Mouse (Mus musculus) kidney, embryonic 14.5 days (tissue): Measurements from ENCODE around the gene Ckmt2. TPM values are rescaled to one million over a fixed set of nuclear protein-coding genes. Genes with fewer than 3 reads are reported as not detected.

Source experiments
- ATAC-seq: fragments of 200-750 bp; cut with Nextera tagmentation; 2 replicates; pipeline ENCODE4 v1.8.0; 2017; ENCODE audit warnings: moderate number of reproducible peaks, mild to moderate bottlenecking, moderate TSS enrichment, moderate library complexity; ENCODE audit not compliant: low FRiP score, low TSS enrichment
- H3K27ac ChIP-seq: fragments of 300-500 bp; sonication (generic); 2 replicates; pipeline ENCODE4 v1.5.1; 2014; ENCODE audit warnings: low read depth, mild to moderate bottlenecking, low read length, moderate library complexity, mixed read lengths
- H3K27me3 ChIP-seq: fragments of 300-500 bp; sonication (generic); 2 replicates; pipeline ENCODE4 v1.6.1; 2014; ENCODE audit warnings: mild to moderate bottlenecking, low read length; ENCODE audit not compliant: control insufficient read depth, insufficient read depth
- H3K36me3 ChIP-seq: fragments of 300-500 bp; sonication (generic); 2 replicates; pipeline ENCODE4 v1.6.1; 2014; ENCODE audit warnings: low read length, mixed read lengths; ENCODE audit not compliant: control insufficient read depth, insufficient read depth
- H3K4me1 ChIP-seq: fragments of 300-500 bp; sonication (generic); 2 replicates; pipeline ENCODE4 v1.6.1; 2014; ENCODE audit warnings: low read length, mixed read lengths; ENCODE audit not compliant: control insufficient read depth, insufficient read depth
- H3K4me2 ChIP-seq: fragments of 300-500 bp; sonication (generic); replicated peaks from 2 replicates; pipeline ENCODE4 v1.6.1; 2014; ENCODE audit warnings: low read depth, mild to moderate bottlenecking, low read length
- H3K4me3 ChIP-seq: fragments of 300-500 bp; sonication (generic); 2 replicates; pipeline ENCODE4 v1.5.1; 2014; ENCODE audit warnings: mild to moderate bottlenecking, low read length
- H3K9ac ChIP-seq: fragments of 300-500 bp; sonication (generic); 2 replicates; pipeline ENCODE4 v1.6.1; 2014; ENCODE audit warnings: low read depth, mild to moderate bottlenecking, low read length, moderate library complexity
- H3K9me3 ChIP-seq: fragments of 300-500 bp; sonication (generic); 2 replicates; pipeline ENCODE4 v1.6.1; 2016; ENCODE audit warnings: low read length; ENCODE audit not compliant: control insufficient read depth
- WGBS: fragments of 180-500 bp; shearing (Covaris S2); extraction: QIAGEN DNeasy Blood & Tissue Kit; methylation state at CpG from one replicate; pipeline ENCODE4 v1.1.7; 2014; 5-methylcytosine and 5-hydroxymethylcytosine counted together
- polyA plus RNA-seq: library from polyadenylated mRNA; unstranded; fragments of >200 nt; fragmentation: Nextera tagmentation; extraction: Ambion mirVana; gene quantifications from 2 replicates; pipeline ENCODE4 v1.2.1, GENCODE M21; 2014

The Ckmt2 gene
- polyA plus RNA-seq, 1 experiment from 2014 or later = not detected

- H3K4me2 ChIP-seq = no peak overlapping the region
- ATAC-seq = no peak
- no peaks in the 10 kb centered on the region for H3K36me3 ChIP-seq
- H3K4me3 ChIP-seq = no peak overlapping the region
- no peak overlapping the region for H3K27ac ChIP-seq
- WGBS = 74% methylated on average over 2 of the region's 2 CpGs
- no peaks in the 10 kb centered on the region for H3K4me1 ChIP-seq
- no peaks in the 10 kb centered on the region for H3K27me3 ChIP-seq
- H3K9me3 ChIP-seq = no peaks in the 10 kb centered on the region
- H3K9ac ChIP-seq = no peak overlapping the region
These were observed 50.6 kb downstream of the Ckmt2 start for GRCm38 (mm10) chr13:91826066-91826465.

- Histone ChIP-seq H3K4me3 (no peak overlapping the region), H3K27ac (no peak overlapping the region), H3K27me3 (no peaks in the 10 kb centered on the region), H3K9me3 (no peaks in the 10 kb centered on the region), H3K9ac (no peak overlapping the region), H3K4me1 (no peaks in the 10 kb centered on the region), H3K4me2 (no peak overlapping the region), H3K36me3 (no peaks in the 10 kb centered on the region)
- ATAC-seq = 0 out of 2 replicates have a peak, but pooled peaks have one; percentile 24
- 59% methylated on average over 4 of the region's 4 CpGs for WGBS
These were observed 51.7 kb downstream of the Ckmt2 start for GRCm38 (mm10) chr13:91824845-91825550.

GRCm38 (mm10) chr13:91823735-91824134 lies 53.0 kb downstream of the Ckmt2 start:
- Histone ChIP-seq H3K9me3 (no peaks in the 10 kb centered on the region), H3K27ac (no peak overlapping the region), H3K36me3 (no peaks in the 10 kb centered on the region), H3K4me2 (no peak overlapping the region), H3K4me3 (no peak overlapping the region), H3K9ac (no peak overlapping the region), H3K4me1 (no peaks in the 10 kb centered on the region), H3K27me3 (no peaks in the 10 kb centered on the region)
- no peak for ATAC-seq
- 64% methylated on average over 6 of the region's 6 CpGs for WGBS

- H3K9me3 ChIP-seq = no peaks in the 10 kb centered on the region
- H3K27ac ChIP-seq = no peak overlapping the region
- H3K27me3 ChIP-seq = no peaks in the 10 kb centered on the region
- no peaks in the 10 kb centered on the region for H3K4me1 ChIP-seq
- no peak for ATAC-seq
- H3K9ac ChIP-seq = no peak overlapping the region
- H3K36me3 ChIP-seq = no peaks in the 10 kb centered on the region
- H3K4me2 ChIP-seq = no peak overlapping the region
- WGBS = 96% methylated on average over 5 of the region's 5 CpGs
- H3K4me3 ChIP-seq = no peak overlapping the region
These were observed 62.0 kb downstream of the Ckmt2 start for GRCm38 (mm10) chr13:91814670-91815069.

- Histone ChIP-seq H3K9me3 (no peaks in the 10 kb centered on the region), H3K4me2 (no peak overlapping the region), H3K27ac (no peak overlapping the region), H3K4me1 (peaks cover 9% of the 10 kb centered on the region; the same call in 1 of the 2 replicates), H3K9ac (no peak overlapping the region), H3K4me3 (no peak overlapping the region), H3K27me3 (no peaks in the 10 kb centered on the region), H3K36me3 (peaks cover 8% of the 10 kb centered on the region; the same call in 1 of the 2 replicates)
- ATAC-seq = no peak
- WGBS = 42% methylated on average over 2 of the region's 2 CpGs
These were observed 67.2 kb downstream of the Ckmt2 start for GRCm38 (mm10) chr13:91809476-91809875.

GRCm38 (mm10) chr13:91807874-91808575 lies 68.7 kb downstream of the Ckmt2 start:
- H3K9me3 ChIP-seq = no peaks in the 10 kb centered on the region
- H3K4me1 ChIP-seq = peaks cover 9% of the 10 kb centered on the region; the same call in 1 of the 2 replicates
- peak overlapping the region; percentile 61 for H3K4me2 ChIP-seq
- peaks cover 12% of the 10 kb centered on the region; the same call in 1 of the 2 replicates for H3K36me3 ChIP-seq
- ATAC-seq = no peak
- peak overlapping the region; percentile 76 for H3K4me3 ChIP-seq
- H3K27ac ChIP-seq = peak overlapping the region; percentile 81
- H3K9ac ChIP-seq = peak overlapping the region; percentile 94
- 27% methylated on average over 20 of the region's 20 CpGs for WGBS
- H3K27me3 ChIP-seq = no peaks in the 10 kb centered on the region

- under 1% methylated on average over 50 of the region's 50 CpGs for WGBS
These were observed 69.4 kb downstream of the Ckmt2 start, which contains the start of gene Zcchc9 for GRCm38 (mm10) chr13:91807155-91807839. Gene Zcchc9 (minus strand): TSS chr13:91807705.

More at GRCm38 (mm10) chr13:91807155-91807839, 69.4 kb downstream of the Ckmt2 start, which contains the start of gene Zcchc9:
- H3K4me3 ChIP-seq = peak within 1 kb of the TSS; percentile 76
- H3K9me3 ChIP-seq = no peaks in the 10 kb centered on the region
- H3K9ac ChIP-seq = peak within 1 kb of the TSS; percentile 94
- H3K36me3 ChIP-seq = peaks cover 12% of the 10 kb centered on the region; the same call in 1 of the 2 replicates
- H3K4me2 ChIP-seq = peak within 1 kb of the TSS; percentile 61
- no peaks in the 10 kb centered on the region for H3K27me3 ChIP-seq
- H3K27ac ChIP-seq = peak within 1 kb of the TSS; percentile 81
- H3K4me1 ChIP-seq = peaks cover 9% of the 10 kb centered on the region; the same call in 1 of the 2 replicates
- ATAC-seq = peak; percentile 99
